Mouse (Mus musculus): ENCODE results near the gene Kdm5c.

The Kdm5c gene

DNA sequence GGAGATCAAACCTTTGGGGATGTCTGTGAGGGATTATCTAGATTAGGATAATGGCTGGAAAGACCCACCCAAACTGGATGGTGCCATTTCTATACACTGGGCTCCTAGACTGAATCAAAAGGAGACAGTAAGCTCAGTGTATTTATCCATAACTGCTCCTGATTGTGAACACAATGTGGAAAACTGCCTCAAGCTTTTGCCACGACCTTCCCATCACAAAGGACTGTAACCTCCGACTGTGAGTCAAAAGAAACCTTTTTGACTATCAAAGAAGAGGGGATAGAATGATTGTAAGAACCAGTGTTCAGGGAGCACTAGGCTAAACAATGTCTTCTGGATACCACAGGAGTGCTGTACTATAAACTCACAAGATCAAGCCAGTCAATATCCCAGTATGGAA, 73.4 kb downstream of the Kdm5c start:
- WGBS = 79% methylated on average over 2 of the region's 2 CpGs

DNA sequence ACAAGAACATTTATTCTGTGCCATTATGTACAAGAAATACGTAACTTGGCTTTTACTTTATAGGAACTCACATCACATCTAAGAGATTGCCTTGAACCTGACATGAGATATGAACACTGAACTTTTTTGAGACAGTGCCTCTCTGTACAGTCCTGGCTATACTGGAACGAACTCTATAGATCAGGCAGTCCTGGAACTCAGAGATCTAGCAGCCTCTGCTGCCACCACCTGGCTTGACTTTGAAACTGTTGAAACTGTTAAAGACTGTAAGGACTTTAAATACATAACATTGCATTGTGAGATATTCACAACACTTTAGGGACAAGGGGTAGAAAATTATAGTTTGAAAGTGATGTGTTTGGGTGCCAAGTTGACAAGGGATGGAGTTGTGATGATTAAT, 75.1 kb downstream of the Kdm5c start:
- WGBS = 47% methylated on average over 2 of the region's 2 CpGs

DNA sequence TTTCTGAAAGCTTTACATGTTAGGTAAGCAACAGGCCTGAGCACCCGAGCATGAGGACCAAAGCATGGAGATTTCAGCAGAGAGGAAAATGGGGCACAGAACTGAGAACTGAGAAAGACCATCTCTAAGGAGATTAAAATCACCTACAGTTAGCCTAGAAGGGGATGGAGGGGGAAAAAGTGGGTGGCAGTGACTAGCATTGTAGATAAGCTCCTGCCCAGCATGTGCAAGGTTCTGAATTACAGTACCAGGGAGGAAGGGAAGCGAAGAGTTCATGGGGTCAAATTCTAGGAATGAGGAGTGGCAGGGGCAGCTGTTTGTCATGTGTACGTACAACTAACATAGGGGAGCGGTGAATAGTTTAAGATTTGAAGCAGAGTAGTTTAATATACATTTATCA, 87.7 kb downstream of the Kdm5c start:
- WGBS = 94% methylated on average over 4 of the region's 4 CpGs

DNA sequence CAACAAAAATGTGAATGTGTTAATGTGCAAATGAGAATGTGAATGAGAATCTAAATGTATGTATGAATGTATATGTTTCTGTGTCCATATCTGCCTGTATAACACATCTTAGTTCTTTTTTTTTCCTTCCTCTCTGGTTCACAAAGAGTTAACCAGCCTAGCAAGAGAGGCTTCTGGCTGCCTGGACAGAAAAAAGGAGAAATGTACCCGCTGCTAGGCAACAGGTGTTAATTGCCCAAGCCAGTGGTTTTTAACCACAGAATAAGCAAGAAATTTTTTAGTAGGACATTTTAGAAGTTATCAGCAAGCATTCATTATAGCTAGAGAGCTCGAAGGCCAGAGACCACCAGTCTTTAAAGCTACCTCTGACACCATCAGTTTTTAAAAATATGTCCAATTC, 90.0 kb downstream of the Kdm5c start:
- WGBS = 18% methylated on average over 2 of the region's 2 CpGs

DNA sequence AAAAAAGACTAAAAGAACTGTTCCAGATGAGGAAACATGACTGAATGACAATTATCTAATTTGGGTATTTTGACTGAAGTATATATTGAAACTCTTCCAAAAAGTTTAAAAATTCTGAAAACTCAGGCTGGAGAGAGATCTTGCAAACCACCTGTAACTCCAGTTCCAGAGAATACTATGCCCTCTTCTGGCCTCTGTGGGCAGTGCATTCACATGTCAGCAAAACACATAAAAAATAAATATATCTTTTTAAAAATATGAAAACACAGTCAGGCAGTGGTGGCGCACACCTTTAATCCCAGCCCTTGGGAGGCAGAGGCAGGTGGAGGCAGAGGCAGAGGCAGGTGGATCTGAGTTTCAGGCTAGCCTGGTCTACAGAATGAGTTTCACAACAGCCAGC, 90.8 kb downstream of the Kdm5c start:
- WGBS = 100% methylated on average over 1 of the region's 1 CpGs
